Mouse (Mus musculus) kidney, embryonic 14.5 days (tissue): ENCODE measurements around the gene Mdm2. TPM values are rescaled to one million over a fixed set of nuclear protein-coding genes. Genes with fewer than 3 reads are reported as not detected.

Source experiments
- ATAC-seq: fragments of 200-750 bp; cut with Nextera tagmentation; 2 replicates; pipeline ENCODE4 v1.8.0; 2017; ENCODE audit warnings: moderate number of reproducible peaks, mild to moderate bottlenecking, moderate TSS enrichment, moderate library complexity; ENCODE audit not compliant: low FRiP score, low TSS enrichment
- H3K27ac ChIP-seq: fragments of 300-500 bp; sonication (generic); 2 replicates; pipeline ENCODE4 v1.5.1; 2014; ENCODE audit warnings: low read depth, mild to moderate bottlenecking, low read length, moderate library complexity, mixed read lengths
- H3K27me3 ChIP-seq: fragments of 300-500 bp; sonication (generic); 2 replicates; pipeline ENCODE4 v1.6.1; 2014; ENCODE audit warnings: mild to moderate bottlenecking, low read length; ENCODE audit not compliant: control insufficient read depth, insufficient read depth
- H3K36me3 ChIP-seq: fragments of 300-500 bp; sonication (generic); 2 replicates; pipeline ENCODE4 v1.6.1; 2014; ENCODE audit warnings: low read length, mixed read lengths; ENCODE audit not compliant: control insufficient read depth, insufficient read depth
- H3K4me1 ChIP-seq: fragments of 300-500 bp; sonication (generic); 2 replicates; pipeline ENCODE4 v1.6.1; 2014; ENCODE audit warnings: low read length, mixed read lengths; ENCODE audit not compliant: control insufficient read depth, insufficient read depth
- H3K4me2 ChIP-seq: fragments of 300-500 bp; sonication (generic); replicated peaks from 2 replicates; pipeline ENCODE4 v1.6.1; 2014; ENCODE audit warnings: low read depth, mild to moderate bottlenecking, low read length
- H3K4me3 ChIP-seq: fragments of 300-500 bp; sonication (generic); 2 replicates; pipeline ENCODE4 v1.5.1; 2014; ENCODE audit warnings: mild to moderate bottlenecking, low read length
- H3K9ac ChIP-seq: fragments of 300-500 bp; sonication (generic); 2 replicates; pipeline ENCODE4 v1.6.1; 2014; ENCODE audit warnings: low read depth, mild to moderate bottlenecking, low read length, moderate library complexity
- H3K9me3 ChIP-seq: fragments of 300-500 bp; sonication (generic); 2 replicates; pipeline ENCODE4 v1.6.1; 2016; ENCODE audit warnings: low read length; ENCODE audit not compliant: control insufficient read depth
- WGBS: fragments of 180-500 bp; shearing (Covaris S2); extraction: QIAGEN DNeasy Blood & Tissue Kit; methylation state at CpG from one replicate; pipeline ENCODE4 v1.1.7; 2014; 5-methylcytosine and 5-hydroxymethylcytosine counted together
- polyA plus RNA-seq: library from polyadenylated mRNA; unstranded; fragments of >200 nt; fragmentation: Nextera tagmentation; extraction: Ambion mirVana; gene quantifications from 2 replicates; pipeline ENCODE4 v1.2.1, GENCODE M21; 2014

The Mdm2 gene
- polyA plus RNA-seq, 1 experiment from 2014 or later: 65.6 TPM

GRCm38 (mm10) chr10:117680868-117681513 is 29.6 kb downstream of the Mdm2 start:
- no peaks in the 10 kb centered on the region for H3K4me1 ChIP-seq
- no peak overlapping the region for H3K9ac ChIP-seq
- no peak overlapping the region for H3K4me3 ChIP-seq
- H3K4me2 ChIP-seq: no peak overlapping the region
- H3K27ac ChIP-seq: no peak overlapping the region
- 89% methylated on average over 12 of the region's 12 CpGs for WGBS
- H3K27me3 ChIP-seq: no peaks in the 10 kb centered on the region
- no peaks in the 10 kb centered on the region for H3K9me3 ChIP-seq
- no peaks in the 10 kb centered on the region for H3K36me3 ChIP-seq
- ATAC-seq: no peak

GRCm38 (mm10) chr10:117679963-117680473 is 30.5 kb downstream of the Mdm2 start:
- Histone ChIP-seq H3K4me1 (no peaks in the 10 kb centered on the region), H3K27me3 (no peaks in the 10 kb centered on the region), H3K9me3 (no peaks in the 10 kb centered on the region), H3K36me3 (no peaks in the 10 kb centered on the region), H3K4me3 (no peak overlapping the region), H3K9ac (no peak overlapping the region), H3K4me2 (no peak overlapping the region), H3K27ac (no peak overlapping the region)
- 94% methylated on average over 14 of the region's 14 CpGs for WGBS
- no peak for ATAC-seq

DNA sequence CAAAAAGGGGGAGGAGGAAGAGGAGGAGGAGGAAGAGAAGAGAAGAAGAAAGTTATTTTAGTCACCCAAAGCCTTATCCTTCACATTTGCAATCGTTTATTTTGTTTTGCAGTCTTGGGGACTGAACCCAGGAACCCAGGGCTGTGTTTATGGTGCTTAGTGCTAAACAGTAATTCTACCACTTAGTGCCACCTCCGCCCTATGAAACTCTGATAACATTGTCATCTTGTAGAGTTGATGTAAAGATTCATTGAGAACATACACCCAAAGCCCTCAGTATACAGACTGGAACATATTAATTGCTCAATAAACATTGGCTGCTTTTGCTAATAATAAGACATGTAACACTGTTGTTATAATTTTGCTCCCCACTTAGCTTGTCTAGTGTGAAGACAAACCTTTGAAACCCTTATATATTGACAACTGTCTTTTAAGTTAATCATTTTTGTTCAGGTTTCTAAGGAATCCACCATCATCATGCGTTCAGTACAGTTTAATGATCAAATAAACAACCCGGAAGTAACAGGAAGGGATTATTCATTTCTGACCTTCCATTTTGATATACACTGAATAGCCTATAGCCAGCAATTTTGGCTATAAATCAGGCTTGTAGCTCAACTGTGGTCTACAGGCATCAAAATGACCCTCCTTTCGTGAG is 31.4 kb downstream of the Mdm2 start:
- no peak overlapping the region for H3K4me2 ChIP-seq
- H3K9ac ChIP-seq: no peak overlapping the region
- no peak for ATAC-seq
- no peaks in the 10 kb centered on the region for H3K9me3 ChIP-seq
- 85% methylated on average over 5 of the region's 5 CpGs for WGBS
- no peak overlapping the region for H3K27ac ChIP-seq
- H3K36me3 ChIP-seq: no peaks in the 10 kb centered on the region
- H3K27me3 ChIP-seq: no peaks in the 10 kb centered on the region
- no peak overlapping the region for H3K4me3 ChIP-seq
- H3K4me1 ChIP-seq: no peaks in the 10 kb centered on the region

- Histone ChIP-seq H3K4me1 (no peaks in the 10 kb centered on the region), H3K36me3 (no peaks in the 10 kb centered on the region), H3K4me2 (no peak overlapping the region), H3K27ac (no peak overlapping the region), H3K9me3 (no peaks in the 10 kb centered on the region), H3K4me3 (no peak overlapping the region), H3K9ac (no peak overlapping the region), H3K27me3 (no peaks in the 10 kb centered on the region)
- no peak for ATAC-seq
- WGBS: 74% methylated on average over 5 of the region's 5 CpGs
Observed at GRCm38 (mm10) chr10:117678357-117678756, 32.2 kb downstream of the Mdm2 start.

DNA sequence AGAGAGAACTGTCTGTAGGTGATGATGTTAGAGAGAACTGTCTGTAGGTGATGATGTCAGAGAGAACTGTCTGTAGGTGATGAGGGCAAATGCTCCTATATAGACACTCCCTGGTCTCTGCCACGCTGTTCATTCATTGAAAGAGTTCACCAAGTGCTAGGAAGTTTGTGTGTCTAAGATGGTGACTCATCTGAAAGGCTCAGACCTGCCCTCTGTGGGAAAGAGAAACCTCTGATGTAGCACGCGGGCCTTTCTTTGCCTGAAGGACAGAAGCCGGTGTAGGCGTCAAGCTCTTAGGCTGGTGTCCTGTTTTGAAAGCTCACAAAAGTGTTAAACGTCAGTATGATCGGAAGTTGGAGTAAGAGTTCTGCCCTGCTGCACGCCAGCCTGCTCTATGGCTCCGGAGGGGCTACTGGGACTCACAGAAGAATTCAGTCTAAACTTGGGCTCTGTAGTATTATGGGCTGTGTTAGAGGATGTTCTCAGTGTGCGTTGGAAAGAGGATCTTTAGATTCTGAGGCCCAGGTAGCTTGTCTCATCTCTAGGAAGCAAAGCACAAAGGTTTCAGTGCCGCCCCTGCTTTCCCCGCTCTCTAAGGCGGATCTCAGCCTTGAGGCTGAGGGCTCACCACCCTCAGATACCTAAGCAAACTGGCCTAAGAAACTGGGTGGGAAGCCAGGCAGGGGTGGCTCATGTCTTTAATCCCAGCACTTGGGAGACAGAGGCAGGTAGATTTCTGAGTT is 32.9 kb downstream of the Mdm2 start:
- no peak overlapping the region for H3K27ac ChIP-seq
- H3K4me2 ChIP-seq: no peak overlapping the region
- 80% methylated on average over 13 of the region's 13 CpGs for WGBS
- H3K4me3 ChIP-seq: no peak overlapping the region
- ATAC-seq: no peak
- H3K27me3 ChIP-seq: no peaks in the 10 kb centered on the region
- no peaks in the 10 kb centered on the region for H3K9me3 ChIP-seq
- H3K9ac ChIP-seq: no peak overlapping the region
- no peaks in the 10 kb centered on the region for H3K4me1 ChIP-seq
- no peaks in the 10 kb centered on the region for H3K36me3 ChIP-seq

GRCm38 (mm10) chr10:117676644-117677313 is 33.8 kb downstream of the Mdm2 start:
- peak overlapping the region; percentile 19 for H3K4me3 ChIP-seq
- H3K27ac ChIP-seq: no peak overlapping the region
- H3K27me3 ChIP-seq: no peaks in the 10 kb centered on the region
- no peaks in the 10 kb centered on the region for H3K4me1 ChIP-seq
- WGBS: 33% methylated on average over 17 of the region's 17 CpGs
- ATAC-seq: 0 out of 2 replicates have a peak, but pooled peaks have one; percentile 52
- H3K9ac ChIP-seq: no peak overlapping the region
- peak overlapping the region; percentile 39 for H3K4me2 ChIP-seq
- H3K9me3 ChIP-seq: no peaks in the 10 kb centered on the region
- no peaks in the 10 kb centered on the region for H3K36me3 ChIP-seq

DNA sequence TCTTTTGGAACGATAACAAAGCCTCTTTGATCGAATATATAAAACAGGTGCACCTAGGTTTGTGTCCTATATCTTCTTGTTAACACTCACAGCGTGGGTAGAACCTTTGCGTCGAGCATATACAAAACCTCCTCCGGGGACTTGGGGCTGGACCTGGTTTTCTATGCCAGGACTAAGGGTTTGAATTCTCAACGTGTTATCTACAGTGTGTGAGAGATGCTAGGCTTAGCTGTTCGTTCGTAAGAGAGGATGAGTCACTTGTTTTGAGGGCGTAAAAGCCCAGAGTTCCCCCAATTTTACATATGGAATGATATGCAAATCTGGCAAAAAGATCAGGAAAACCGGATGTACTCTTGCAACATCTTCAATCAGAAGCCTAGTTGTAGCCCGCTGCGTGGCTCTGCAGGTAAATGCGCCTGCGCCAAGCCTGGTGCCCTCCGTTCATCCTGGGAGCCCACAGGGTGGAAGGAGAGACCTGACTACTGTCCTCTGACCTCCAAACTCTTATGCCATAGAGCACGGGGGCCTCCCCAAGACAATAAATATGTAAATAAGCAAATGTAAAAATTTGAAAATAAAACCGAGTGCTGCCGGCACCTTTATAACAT is 34.4 kb downstream of the Mdm2 start:
- Histone ChIP-seq H3K27me3 (no peaks in the 10 kb centered on the region), H3K27ac (no peak overlapping the region), H3K4me2 (peak overlapping the region; percentile 39), H3K36me3 (no peaks in the 10 kb centered on the region), H3K4me3 (peak overlapping the region; percentile 19), H3K4me1 (no peaks in the 10 kb centered on the region), H3K9ac (no peak overlapping the region), H3K9me3 (no peaks in the 10 kb centered on the region)
- 35% methylated on average over 19 of the region's 19 CpGs for WGBS
- 0 out of 2 replicates have a peak, but pooled peaks have one; percentile 18 for ATAC-seq

DNA sequence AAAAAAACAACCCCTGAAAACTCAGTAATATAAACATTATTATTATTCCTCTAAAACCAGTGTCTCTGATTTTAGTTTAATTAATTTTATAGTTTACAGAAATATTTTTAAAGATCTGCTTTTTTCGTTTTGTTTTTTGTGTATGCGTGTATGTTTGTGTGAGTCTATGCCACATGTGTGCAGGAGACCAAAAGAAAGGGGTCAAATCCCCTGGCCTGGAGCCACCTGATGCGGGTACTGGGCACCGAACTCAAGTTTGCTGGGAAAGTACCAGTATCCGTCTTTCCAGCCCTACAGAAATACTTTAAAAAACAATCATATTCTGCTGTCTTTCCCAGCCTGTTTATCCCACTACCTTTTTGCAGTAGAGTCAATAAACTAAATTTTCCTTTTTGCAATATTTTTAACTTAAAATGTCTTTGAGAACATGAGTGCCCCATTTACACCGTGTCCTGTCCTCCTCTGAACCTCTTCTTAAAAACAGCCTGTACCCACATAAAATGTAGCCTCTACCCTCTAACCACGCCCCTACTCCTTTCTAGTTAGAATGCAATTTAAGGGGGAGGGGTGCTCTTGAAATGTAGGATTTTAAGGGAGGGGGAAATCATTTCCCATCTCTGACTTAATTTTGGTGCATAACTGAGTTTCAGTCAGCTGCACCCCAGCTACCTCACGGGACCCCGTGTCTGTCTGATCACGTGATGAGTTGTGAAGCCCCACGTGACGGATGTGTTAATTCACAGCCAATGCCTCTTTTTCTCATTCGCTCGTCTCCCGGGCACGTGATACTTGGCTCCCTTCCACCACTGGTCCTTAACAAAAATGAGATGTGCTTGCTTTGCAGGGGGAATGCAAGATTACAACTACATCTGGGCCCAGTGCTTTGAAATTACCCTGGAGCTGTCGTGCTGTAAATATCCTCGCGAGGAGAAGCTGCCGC is 35.2 kb downstream of the Mdm2 start:
- H3K9ac ChIP-seq: no peak overlapping the region
- no peaks in the 10 kb centered on the region for H3K9me3 ChIP-seq
- 0 out of 2 replicates have a peak, but pooled peaks have one; percentile 50 for ATAC-seq
- WGBS: 37% methylated on average over 20 of the region's 20 CpGs
- peak overlapping the region; percentile 19 for H3K4me3 ChIP-seq
- peak overlapping the region; percentile 39 for H3K4me2 ChIP-seq
- H3K36me3 ChIP-seq: no peaks in the 10 kb centered on the region
- H3K27ac ChIP-seq: no peak overlapping the region
- no peaks in the 10 kb centered on the region for H3K27me3 ChIP-seq
- H3K4me1 ChIP-seq: no peaks in the 10 kb centered on the region
